ENCODE assay signal across 15 mouse cellular contexts in genomic region chr6:92883131-92883900, GRCm38 (mm10). TPM values are rescaled to one million over a fixed set of nuclear protein-coding genes. Genes with fewer than 3 reads are reported as not detected.
DNase-seq lines count a peak whose midpoint lies in the region; ATAC-seq lines count a peak whose summit lies in the region.
"Had no signal": no experiment of that assay in that cellular context is flagged by ENCODE, and none has a peak within 500 bp of the region (broad histone marks: within the 10 kb centered on the region; RNA-seq: fewer than 3 reads in every experiment).

No protein-coding gene starts in this region.

- H3K27ac ChIP-seq in embryonic facial prominence, embryonic 10.5 days (replicated peaks), result peak overlapping the region; percentile 55; the same call in 1 of the 2 replicates
- H3K27ac ChIP-seq in kidney, embryonic 16.5 days (ENCODE audit: low read length), result peak overlapping the region; percentile 85
- no peak overlapping the region for H3K27ac ChIP-seq in intestine, embryonic 16.5 days (ENCODE audit: low read length)
- H3K27ac ChIP-seq: liver, embryonic 14.5 days; neural tube, embryonic 15.5 days had no signal

- peak; percentile 24 for DNase-seq in kidney, adult 11 months
- no peak for DNase-seq in kidney, postnatal 10 days
- DNase-seq in embryonic facial prominence, embryonic 10.5 days (ENCODE audit: low spot score), result peak; percentile 26
- peak; percentile 39 for DNase-seq in retina, embryonic 14.5 days (ENCODE audit: low spot score)
- DNase-seq: cerebellum, postnatal 36 days; thymus, postnatal 25 days had no signal

- no peak overlapping the region for H3K4me2 ChIP-seq in kidney, embryonic 16.5 days (replicated peaks; ENCODE audit: low read depth, low read length)
- no peak overlapping the region for H3K4me2 ChIP-seq in intestine, embryonic 16.5 days (ENCODE audit: low read depth, low read length)
- H3K4me2 ChIP-seq: heart, embryonic 11.5 days; neural tube, embryonic 15.5 days had no signal

- H3K9ac ChIP-seq in kidney, embryonic 16.5 days (replicated peaks; ENCODE audit: low read length), result no peak overlapping the region
- no peak overlapping the region for H3K9ac ChIP-seq in intestine, embryonic 16.5 days (ENCODE audit: low read depth, low read length)
- H3K9ac ChIP-seq: liver, embryonic 14.5 days; neural tube, embryonic 15.5 days had no signal

- ATAC-seq in kidney, embryonic 16.5 days (ENCODE audit: low FRiP score, low TSS enrichment), result peak; percentile 60; the same call in 1 of the 2 replicates
- ATAC-seq in erythroblast, adult 5-6 weeks (replicated peaks; ENCODE audit: low FRiP score, poor library complexity, severe bottlenecking), result no peak
- no peak for ATAC-seq in intestine, embryonic 16.5 days

- WGBS in embryonic facial prominence, embryonic 10.5 days, result 26% methylated on average over 9 of the region's 9 CpGs
- WGBS in kidney, embryonic 16.5 days, result 38% methylated on average over 9 of the region's 9 CpGs
- WGBS in intestine, embryonic 16.5 days, result 74% methylated on average over 9 of the region's 9 CpGs

- H3K4me3 ChIP-seq in embryonic facial prominence, embryonic 10.5 days, result no peak overlapping the region
- H3K4me3 ChIP-seq in kidney, embryonic 16.5 days (ENCODE audit: low read length), result no peak overlapping the region
- H3K4me3 ChIP-seq in intestine, embryonic 16.5 days (ENCODE audit: low read length), result no peak overlapping the region
- H3K4me3 ChIP-seq: neural tube, embryonic 15.5 days had no signal

- no peaks in the 10 kb centered on the region; the same call in 1 of the 2 replicates for H3K27me3 ChIP-seq in embryonic facial prominence, embryonic 10.5 days (replicated peaks; ENCODE audit: low read depth, poor library complexity, severe bottlenecking)
- H3K27me3 ChIP-seq in kidney, embryonic 16.5 days (ENCODE audit: insufficient read depth, low read length), result no peaks in the 10 kb centered on the region
- H3K27me3 ChIP-seq in intestine, embryonic 16.5 days (replicated peaks; ENCODE audit: control insufficient read depth, insufficient read depth, low read length), result no peaks in the 10 kb centered on the region
- H3K27me3 ChIP-seq: CH12.LX; neural tube, embryonic 15.5 days had no signal

- no peaks in the 10 kb centered on the region for H3K9me3 ChIP-seq in embryonic facial prominence, embryonic 10.5 days
- no peaks in the 10 kb centered on the region for H3K9me3 ChIP-seq in kidney, embryonic 16.5 days (ENCODE audit: low read length)
- H3K9me3 ChIP-seq in intestine, embryonic 16.5 days (ENCODE audit: control insufficient read depth, low read length), result no peaks in the 10 kb centered on the region
- H3K9me3 ChIP-seq: neural tube, embryonic 15.5 days had no signal

- peaks cover 15% of the 10 kb centered on the region for H3K4me1 ChIP-seq in embryonic facial prominence, embryonic 10.5 days
- H3K4me1 ChIP-seq in kidney, embryonic 16.5 days (ENCODE audit: insufficient read depth, low read length), result peaks cover 31% of the 10 kb centered on the region
- no peaks in the 10 kb centered on the region for H3K4me1 ChIP-seq in intestine, embryonic 16.5 days (ENCODE audit: control insufficient read depth, insufficient read depth, low read length)

- peaks cover 56% of the 10 kb centered on the region for H3K36me3 ChIP-seq in embryonic facial prominence, embryonic 10.5 days (replicated peaks)
- H3K36me3 ChIP-seq in kidney, embryonic 16.5 days (ENCODE audit: insufficient read depth, low read length), result peaks cover 48% of the 10 kb centered on the region
- H3K36me3 ChIP-seq in intestine, embryonic 16.5 days (ENCODE audit: control insufficient read depth, insufficient read depth, low read length), result peaks cover 2% of the 10 kb centered on the region; the same call in 1 of the 2 replicates
- H3K36me3 ChIP-seq: neural tube, embryonic 15.5 days had no signal

RNA-seq across cellular contexts. Expression of gene Gm15737, which starts 14.2 kb away (rescaled TPM):
- polyA plus RNA-seq in embryonic facial prominence, embryonic 10.5 days (2016; fragmentation: Nextera tagmentation; extraction: Ambion mirVana), result not detected in 2 replicates
- 0.04 and 0.12 TPM in 2 replicates for polyA plus RNA-seq in kidney, embryonic 16.5 days (2015; fragmentation: Nextera tagmentation; extraction: Ambion mirVana)
- total RNA-seq in erythroblast, adult 5-6 weeks (2015; ENCODE audit: low replicate concordance), result not detected in 2 replicates
- not detected in 2 replicates for total RNA-seq in erythroblast, adult 5-6 weeks (2017; ENCODE audit: low replicate concordance)
- polyA plus RNA-seq in intestine, embryonic 16.5 days (2015; fragmentation: Nextera tagmentation; extraction: Ambion mirVana), result 0.06 TPM in 1 of 2 replicates, not detected in the other
- total RNA-seq: CH12.LX; left cerebral cortex, postnatal 25 days; monocyte, adult 5-6 weeks had no signal
- polyA plus RNA-seq: liver, embryonic 14.5 days; neural tube, embryonic 15.5 days had no signal

RNA-seq across cellular contexts. Expression of gene Adamts9, which starts 60.0 kb away (rescaled TPM):
- polyA plus RNA-seq in embryonic facial prominence, embryonic 10.5 days (2016; fragmentation: Nextera tagmentation; extraction: Ambion mirVana), result 3.8 and 4.2 TPM in 2 replicates
- polyA plus RNA-seq in kidney, embryonic 16.5 days (2015; fragmentation: Nextera tagmentation; extraction: Ambion mirVana), result 12.0 and 13.9 TPM in 2 replicates
- total RNA-seq in erythroblast, adult 5-6 weeks (2015; ENCODE audit: low replicate concordance), result not detected in 2 replicates
- not detected in 2 replicates for total RNA-seq in erythroblast, adult 5-6 weeks (2017; ENCODE audit: low replicate concordance)
- polyA plus RNA-seq in intestine, embryonic 16.5 days (2015; fragmentation: Nextera tagmentation; extraction: Ambion mirVana), result 7.9 and 9.4 TPM in 2 replicates
- total RNA-seq: CH12.LX had no signal
